Mouse (Mus musculus) cerebral cortex, adult 2 months (tissue): ENCODE data around the gene Gm13889.

Experiments
- WGBS: fragments of 180-500 bp; shearing (Covaris S2); methylation state at CpG from one replicate; pipeline ENCODE4 v1.1.7; 2018; 5-methylcytosine and 5-hydroxymethylcytosine counted together

Gm13889 gene

DNA sequence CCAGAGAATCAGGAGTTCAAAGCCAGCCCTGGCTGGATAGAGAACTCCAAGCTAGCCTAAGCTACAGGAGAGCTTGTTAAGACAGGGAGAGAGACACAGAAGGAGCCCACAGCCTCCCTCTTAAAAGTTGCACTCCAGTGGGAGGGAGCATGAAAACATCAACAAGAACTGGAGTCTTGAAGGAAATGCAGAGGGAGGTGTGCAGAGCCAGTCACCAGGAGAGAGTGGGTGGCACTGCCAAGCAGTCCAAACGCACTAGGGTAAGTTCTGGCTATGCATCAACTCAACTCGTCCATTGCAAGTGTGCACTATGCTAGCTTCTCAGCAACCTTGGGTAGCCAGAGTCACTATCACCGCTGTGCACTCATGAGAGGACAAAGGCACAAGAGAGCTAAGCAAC, 1.2 kb upstream of the Gm13889 start:
- 48% methylated on average over 3 of the region's 3 CpGs for WGBS

DNA sequence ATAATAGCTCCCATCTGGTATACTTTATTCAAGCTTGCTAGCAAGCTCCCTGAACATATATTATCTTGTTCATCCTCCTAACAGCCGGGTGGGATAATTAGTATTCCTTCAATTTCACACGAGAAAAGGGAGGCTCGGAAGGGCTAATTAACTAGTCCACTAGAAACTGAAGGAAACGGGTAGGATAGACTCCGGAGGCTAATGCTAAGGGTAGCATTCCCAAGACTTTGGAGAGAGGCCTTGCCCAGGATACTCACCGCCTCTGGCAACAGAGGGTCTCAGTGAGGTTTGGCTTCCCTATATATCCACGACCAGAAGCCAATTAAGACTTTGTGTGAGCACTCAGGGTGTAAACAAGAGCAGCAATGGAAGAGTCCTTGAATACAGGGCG, 779 bp upstream of the Gm13889 start:
- 49% methylated on average over 8 of the region's 8 CpGs for WGBS

- 1% methylated on average over 43 of the region's 44 CpGs for WGBS
These were observed 635 bp downstream of the Gm13889 start for GRCm38 (mm10) chr2:93956331-93956801.

GRCm38 (mm10) chr2:93955886-93956285, 1.1 kb downstream of the Gm13889 start:
- WGBS = under 1% methylated on average over 31 of the region's 31 CpGs

DNA sequence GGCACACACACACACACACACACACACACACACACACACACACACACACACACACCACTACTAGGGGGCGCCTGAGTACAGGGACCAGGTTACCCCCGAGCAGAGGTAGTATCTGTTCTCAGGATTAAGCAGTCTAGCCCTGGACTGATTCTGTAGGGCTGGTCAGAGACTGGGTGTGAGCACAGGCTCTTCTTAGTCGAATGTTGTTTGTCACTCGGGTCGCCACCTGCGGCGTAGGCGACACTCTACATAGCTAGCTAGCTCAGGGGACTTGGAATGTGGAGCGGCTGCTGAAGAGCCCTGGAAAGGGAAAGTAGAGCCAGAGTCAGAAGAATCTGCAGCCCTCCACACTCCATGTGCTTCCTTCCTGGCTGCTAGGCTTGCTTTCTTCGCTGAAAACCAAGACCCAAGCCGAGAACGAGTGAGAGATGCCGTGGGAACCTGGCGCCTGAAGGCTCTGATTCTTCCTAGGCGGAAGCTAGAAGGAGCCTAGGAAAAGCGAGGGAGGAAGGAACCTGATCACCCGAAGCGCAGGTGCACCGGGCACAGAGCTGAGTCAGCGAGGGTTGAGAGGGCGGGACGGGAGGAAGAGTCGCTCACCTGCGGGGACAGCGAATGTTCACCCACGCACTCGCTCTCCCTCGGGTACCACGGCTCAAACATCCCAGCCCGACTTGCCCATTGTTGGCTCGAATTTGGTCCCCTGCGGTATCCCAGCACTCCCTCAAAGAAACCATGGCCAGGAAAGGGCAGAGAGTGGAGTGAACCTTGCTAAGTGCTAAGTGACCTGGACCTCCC, 2.0 kb downstream of the Gm13889 start:
- under 1% methylated on average over 32 of the region's 32 CpGs for WGBS

GRCm38 (mm10) chr2:93953726-93954125, 3.3 kb downstream of the Gm13889 start:
- 69% methylated on average over 9 of the region's 9 CpGs for WGBS

DNA sequence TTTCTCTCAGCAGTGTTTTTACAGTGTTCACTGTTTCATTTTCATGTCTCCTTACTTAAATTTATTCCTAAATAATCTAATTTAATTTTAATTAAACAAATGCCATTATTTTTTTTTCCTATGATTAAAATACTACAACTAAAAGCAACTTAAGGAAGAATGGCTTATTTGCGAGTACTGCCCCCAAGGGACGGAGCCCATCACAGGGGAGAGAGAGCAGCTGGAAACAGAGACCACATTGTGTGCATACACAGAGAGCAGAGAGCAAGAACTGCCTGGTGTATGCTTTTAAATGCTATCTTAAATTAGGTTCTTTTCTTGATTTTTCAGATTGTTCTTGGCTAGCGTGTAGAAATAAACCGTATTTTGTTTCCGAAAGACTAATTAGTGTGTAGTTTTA, 10.0 kb downstream of the Gm13889 start:
- WGBS = 63% methylated on average over 5 of the region's 5 CpGs

DNA sequence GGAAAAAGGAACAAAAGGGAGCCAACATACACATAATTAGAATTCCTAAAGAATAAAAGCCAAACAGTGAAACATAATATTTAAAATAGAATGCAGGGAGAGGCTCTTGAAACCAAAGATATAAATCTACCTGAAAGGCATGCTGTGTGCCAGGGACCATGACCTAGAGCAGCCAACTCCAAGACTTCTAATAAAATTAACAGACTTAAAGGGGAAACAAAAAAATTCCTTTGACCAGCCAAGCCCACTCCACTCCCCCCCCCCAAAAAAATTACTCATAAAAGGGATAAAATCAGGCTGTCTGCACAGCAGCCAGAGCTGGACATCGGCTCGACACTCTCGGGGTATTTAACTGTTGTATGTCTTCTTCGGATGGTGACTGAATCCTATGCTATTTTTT, 12.1 kb downstream of the Gm13889 start:
- WGBS = 96% methylated on average over 4 of the region's 4 CpGs

DNA sequence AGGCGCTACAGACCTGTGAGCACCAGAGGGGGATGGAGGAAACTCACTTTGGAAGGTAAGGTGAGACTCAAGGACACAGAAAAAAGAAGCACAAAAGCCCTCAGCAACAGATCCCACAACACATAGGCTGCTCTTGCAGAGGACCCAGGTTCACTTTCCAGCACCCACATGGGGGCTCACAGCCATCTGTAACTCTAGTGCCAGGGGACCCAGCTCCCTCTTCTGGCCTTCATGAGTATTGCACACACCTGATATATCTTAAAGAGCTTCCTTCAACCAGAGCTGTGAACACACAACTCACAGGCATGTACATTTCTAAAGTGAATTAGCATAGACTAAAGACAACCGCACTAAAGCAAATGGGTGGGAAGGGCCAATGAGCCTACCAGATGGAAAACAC, 12.9 kb downstream of the Gm13889 start:
- 91% methylated on average over 2 of the region's 2 CpGs for WGBS

- WGBS = 73% methylated on average over 11 of the region's 11 CpGs
These were observed 15.3 kb downstream of the Gm13889 start for GRCm38 (mm10) chr2:93941670-93942069.

DNA sequence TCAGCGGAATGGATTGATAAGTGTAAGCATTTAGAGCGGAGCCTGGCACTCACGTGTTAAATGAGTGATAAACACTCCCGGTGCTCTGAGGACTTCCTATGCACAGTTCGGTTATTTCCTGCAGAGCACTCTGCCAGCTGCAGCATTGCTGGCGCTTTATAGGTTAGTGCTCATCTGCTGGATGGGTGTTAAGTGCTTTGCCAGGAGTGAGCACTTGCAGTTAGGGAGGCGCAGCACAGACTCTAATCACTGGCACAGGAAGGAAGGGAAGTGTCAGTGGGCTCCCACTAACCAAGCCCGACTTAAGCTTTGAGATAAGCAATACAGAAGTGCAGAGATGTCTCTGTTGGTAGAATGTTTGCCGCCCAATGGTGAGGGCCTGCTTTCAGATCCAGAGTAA, 18.5 kb downstream of the Gm13889 start:
- WGBS = 63% methylated on average over 9 of the region's 9 CpGs

DNA sequence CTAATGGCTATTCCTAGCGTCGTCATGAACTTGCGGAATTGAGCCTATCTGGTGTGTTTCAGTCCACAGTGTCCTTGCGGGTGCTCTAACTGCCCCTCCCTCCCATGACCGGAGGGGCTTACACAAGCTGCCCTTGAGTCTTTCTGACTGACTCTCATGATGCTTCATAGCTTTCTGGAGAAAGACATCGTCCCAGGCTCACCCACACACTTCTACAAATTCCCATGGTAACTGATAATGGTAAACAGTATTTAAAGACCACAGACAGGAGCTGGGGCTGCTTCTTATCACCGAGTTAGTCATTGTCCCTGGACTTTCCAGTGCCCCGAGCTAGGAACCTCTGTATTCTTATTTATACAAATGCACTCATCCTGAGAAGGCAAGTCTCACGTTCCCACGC, 28.1 kb downstream of the Gm13889 start:
- WGBS = 71% methylated on average over 10 of the region's 10 CpGs

GRCm38 (mm10) chr2:93927701-93928437, 29.1 kb downstream of the Gm13889 start:
- 50% methylated on average over 13 of the region's 13 CpGs for WGBS

DNA sequence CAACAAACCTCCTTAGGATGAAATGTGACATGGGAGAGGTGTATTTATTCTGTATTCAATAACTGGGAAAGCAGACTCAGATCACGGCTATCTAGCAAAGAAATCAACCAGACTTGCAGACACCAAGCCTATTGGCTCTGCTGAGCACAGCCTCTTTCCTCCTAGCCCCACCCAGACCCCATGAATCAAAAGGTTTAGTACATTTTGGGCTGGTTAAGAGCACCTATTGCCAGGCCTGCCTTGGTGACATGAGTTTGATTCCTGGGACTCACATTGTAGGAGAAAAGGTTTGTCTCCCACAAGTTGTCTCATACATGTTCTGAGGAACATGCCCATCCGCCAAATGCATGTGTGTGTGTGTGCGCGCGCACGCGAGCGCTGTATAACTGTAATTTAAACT, 30.9 kb downstream of the Gm13889 start:
- WGBS = 96% methylated on average over 8 of the region's 8 CpGs

- 91% methylated on average over 3 of the region's 3 CpGs for WGBS
These were observed 37.9 kb downstream of the Gm13889 start for GRCm38 (mm10) chr2:93919093-93919492.

DNA sequence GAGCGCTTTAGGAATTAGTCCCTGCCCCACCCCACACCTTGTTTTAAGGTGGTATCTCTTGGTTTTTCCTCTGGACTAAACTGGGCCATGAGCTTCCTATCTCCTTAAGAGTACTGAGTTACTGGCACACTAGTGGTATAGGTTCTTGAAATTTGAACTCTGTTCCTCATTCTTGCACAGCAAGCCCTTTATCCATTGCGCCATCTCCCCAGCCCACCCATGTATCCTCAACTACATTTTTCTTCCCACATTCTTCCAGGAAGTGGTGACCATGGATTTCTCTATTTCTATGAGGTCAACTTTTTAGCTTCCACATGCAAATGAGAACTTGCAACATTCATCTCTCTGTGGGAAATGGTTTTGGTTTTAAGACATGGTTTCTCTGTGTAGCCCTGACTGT, 43.4 kb downstream of the Gm13889 start:
- WGBS = 99% methylated on average over 2 of the region's 2 CpGs

- 44% methylated on average over 10 of the region's 10 CpGs for WGBS
These were observed 45.1 kb downstream of the Gm13889 start for GRCm38 (mm10) chr2:93911942-93912341.

DNA sequence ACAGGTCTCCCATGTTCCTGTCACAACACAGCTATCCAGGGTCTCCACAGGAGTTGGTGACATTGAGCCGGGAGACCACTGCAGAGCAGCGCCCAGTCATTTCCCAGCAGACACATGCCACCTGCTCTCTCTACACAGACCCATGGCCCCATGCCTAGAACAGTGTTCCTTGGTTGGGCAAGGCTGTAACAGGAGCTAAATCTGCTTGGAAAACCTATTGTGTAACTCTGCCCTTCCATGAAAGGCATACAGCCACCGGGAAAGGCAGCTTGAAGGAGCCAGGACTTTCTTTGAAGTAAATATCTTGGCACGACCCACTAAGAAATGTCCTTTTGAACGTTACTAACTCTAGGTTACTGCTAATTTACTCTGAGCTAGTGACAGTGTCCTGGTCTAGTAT, 47.3 kb downstream of the Gm13889 start:
- WGBS = 42% methylated on average over 5 of the region's 5 CpGs

GRCm38 (mm10) chr2:93907519-93908294, 49.3 kb downstream of the Gm13889 start:
- WGBS = 55% methylated on average over 9 of the region's 9 CpGs

DNA sequence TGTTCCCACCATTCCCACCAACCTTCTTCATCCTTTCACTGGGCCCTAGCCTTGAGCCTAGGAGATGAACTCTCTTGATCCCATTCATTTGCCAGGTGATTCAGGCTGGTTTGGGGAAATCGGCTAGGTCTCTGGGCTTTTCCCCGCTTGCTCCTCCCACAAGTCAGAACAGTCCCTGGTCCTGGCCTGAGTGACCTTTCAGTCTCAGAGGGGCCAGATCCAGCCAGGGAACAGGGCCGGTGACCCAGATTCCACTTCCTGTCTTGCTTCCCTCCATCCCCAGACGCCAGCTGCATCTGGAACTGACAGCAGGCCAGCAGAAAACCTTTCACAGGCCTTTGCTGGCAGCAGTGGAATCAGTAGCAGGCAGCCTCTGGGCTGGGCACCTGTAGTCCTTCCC, 50.7 kb downstream of the Gm13889 start:
- 64% methylated on average over 4 of the region's 4 CpGs for WGBS
